Mouse (Mus musculus): ENCODE measurements around the gene Npb. TPM values are rescaled to one million over a fixed set of nuclear protein-coding genes. Genes with fewer than 3 reads are reported as not detected.
A peak's percentile ranks its signal among the peaks of the same experiment; 100 is the strongest.

The Npb gene
- total RNA-seq, 2 experiments from 2014 or later, result not detected

DNA sequence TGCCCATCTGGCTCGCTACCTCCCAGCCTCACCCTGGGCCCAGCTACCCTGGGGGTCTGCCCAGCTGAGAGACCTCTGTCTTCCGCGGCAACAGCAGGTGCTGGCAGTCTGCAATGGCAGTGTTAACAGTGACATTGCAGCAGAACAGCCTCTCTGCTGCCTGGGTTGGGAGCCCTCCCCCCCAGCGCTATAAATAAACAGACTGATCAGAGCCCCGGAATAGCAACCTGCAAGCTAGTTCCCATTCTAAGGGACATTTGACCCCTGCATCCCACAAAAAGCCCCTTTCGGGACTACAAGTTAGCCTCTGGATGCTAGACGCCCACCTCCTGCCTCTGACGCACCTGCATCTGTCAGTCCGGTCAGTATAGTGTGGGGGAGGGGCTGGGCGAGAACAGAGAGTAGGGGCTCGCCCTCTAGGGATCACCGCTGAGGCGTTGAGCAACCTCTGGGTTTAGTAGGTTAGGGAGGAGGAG, 39.8 kb downstream of the Npb start, which contains the start of gene Myadml2:
Gene Myadml2, minus strand, starts transcription at position 158 of the 476 bp plus-strand sequence.
- peak in 1 of 2 experiments; percentile 68 for DNase-seq (ENCODE audit: extremely low spot score in 1 of 2, low spot score in 2 of 2)
- intact Hi-C loops (cut with DNase I), result no loop called here

DNA sequence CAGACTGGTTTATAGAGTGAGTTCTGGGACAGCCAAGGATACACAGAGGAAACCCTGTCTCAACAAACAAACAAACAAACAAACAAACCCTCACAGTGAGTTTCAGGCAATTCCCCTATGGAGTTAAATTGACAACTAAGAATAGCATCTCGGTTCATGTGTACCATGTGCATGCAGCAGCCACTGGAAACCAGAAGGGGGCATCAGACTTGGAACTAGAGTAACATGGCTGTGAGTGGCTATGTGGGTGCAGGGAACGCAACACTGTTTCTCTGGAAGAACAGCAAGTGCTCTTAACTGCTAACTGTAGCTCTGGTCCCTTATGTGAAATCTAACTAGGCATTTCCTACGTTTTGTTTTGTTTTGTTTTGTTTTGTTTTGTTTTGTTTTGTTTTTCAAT, 43.6 kb downstream of the Npb start:
- no peak for DNase-seq (ENCODE audit: extremely low spot score in 1 of 2, low spot score in 2 of 2)
- intact Hi-C loops (cut with DNase I), result no loop called here

DNA sequence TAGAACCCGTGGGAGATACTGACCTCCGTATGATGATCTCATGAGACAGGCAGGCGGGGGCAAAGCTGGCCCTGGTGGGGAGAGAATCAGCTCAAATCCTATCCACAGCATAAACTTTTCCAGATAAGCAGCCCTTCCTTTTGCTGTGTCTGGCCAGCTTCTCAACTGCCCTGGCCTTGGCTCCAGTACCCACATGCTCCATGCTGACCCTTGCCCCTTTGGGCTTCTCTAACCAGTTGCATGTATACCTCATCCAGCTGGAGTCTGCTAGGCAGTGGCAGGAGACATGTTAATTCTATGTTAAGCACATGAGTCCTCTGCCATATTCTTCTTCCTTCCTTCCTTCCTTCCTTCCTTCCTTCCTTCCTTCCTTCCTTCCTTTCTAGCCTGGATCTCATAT, 46.5 kb downstream of the Npb start:
- intact Hi-C loops (cut with DNase I), result no loop called here
- no peak for DNase-seq (ENCODE audit: extremely low spot score in 1 of 2, low spot score in 2 of 2)

DNA sequence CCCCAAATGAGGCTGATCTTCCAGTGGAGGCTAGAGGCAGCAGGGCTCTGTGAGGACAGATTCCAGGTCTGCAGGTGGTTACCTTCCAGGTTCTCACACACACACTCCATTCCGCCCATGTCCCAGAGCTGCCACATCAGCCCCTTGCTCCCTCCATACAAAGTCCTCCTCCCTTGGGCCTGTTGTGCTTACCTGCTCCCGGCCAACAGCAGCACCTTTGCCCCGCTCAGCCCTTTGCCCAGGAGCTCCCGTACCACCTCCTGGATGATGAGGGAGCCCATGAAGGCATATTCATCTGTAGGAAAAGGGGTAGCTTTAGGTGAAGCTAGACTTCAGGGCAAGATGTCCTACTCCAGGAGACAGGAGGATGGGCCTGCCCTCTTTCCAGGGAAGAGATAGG, 49.0 kb downstream of the Npb start:
- intact Hi-C loops (cut with DNase I), result no loop called here
- no peak for DNase-seq (ENCODE audit: extremely low spot score in 1 of 2, low spot score in 2 of 2)

Small RNA genes within 50 kb of the gene (microRNA-seq; reads per million reads assigned to microRNA genes)
- gene Mir6936, result not detected

Other genes with a start within 250 kb of the Npb start
- not detected for gene Fscn2, start 246.9 kb upstream of the Npb start, total RNA-seq (2021)
- 10 to 100 TPM; 59.2 to 64.4 TPM for gene Faap100, start 229.7 kb upstream of the Npb start, total RNA-seq (2021)
- 10 to 100 TPM; 63.1 to 70.3 TPM for gene Nploc4, start 170.8 kb upstream of the Npb start, total RNA-seq (2021)
- gene Tspan10, start 165.8 kb upstream of the Npb start, total RNA-seq (2021), result not detected
- gene Pde6g, start 155.0 kb upstream of the Npb start, total RNA-seq (2021), result under 1 TPM; 0.24 to 0.34 TPM
- 10 to 100 TPM; 10.6 to 13.8 TPM for gene Oxld1, start 150.4 kb upstream of the Npb start, total RNA-seq (2021)
- gene Ccdc137, start 150.4 kb upstream of the Npb start, total RNA-seq (2021), result 10 to 100 TPM; 16.8 to 20.8 TPM
- 10 to 100 TPM; 60.9 to 61.0 TPM for gene Arl16, start 140.9 kb upstream of the Npb start, total RNA-seq (2021)
- gene Mrpl12, start 123.9 kb upstream of the Npb start, total RNA-seq (2021), result 10 to 100 TPM; 76.6 to 79.1 TPM
- 10 to 100 TPM; 23.4 to 26.6 TPM for gene Slc25a10, start 116.6 kb upstream of the Npb start, total RNA-seq (2021)
- under 1 TPM in 1 of 2 experiments, not detected in 1; 0.26 TPM for gene Gcgr, start 77.8 kb upstream of the Npb start, total RNA-seq (2021)
- 100 to 1,000 TPM; 103 to 110 TPM for gene Mcrip1, start 58.8 kb upstream of the Npb start, total RNA-seq (2021)
- gene Ppp1r27, start 57.3 kb upstream of the Npb start, total RNA-seq (2021), result not detected
- gene P4hb, start 35.2 kb upstream of the Npb start, total RNA-seq (2021), result 100 to 1,000 TPM; 136 to 138 TPM
- gene Arhgdia, start 26.9 kb upstream of the Npb start, total RNA-seq (2021), result 100 to 1,000 TPM; 406 to 417 TPM
- gene Alyref, start 10.1 kb upstream of the Npb start, total RNA-seq (2021), result 10 to 100 TPM; 69.3 to 76.5 TPM
- gene Anapc11, start 10.1 kb upstream of the Npb start, total RNA-seq (2021), result 100 to 1,000 TPM; 102 to 110 TPM
- gene Pcyt2, start 9.5 kb downstream of the Npb start, total RNA-seq (2021), result 100 to 1,000 TPM; 130 TPM
- gene Sirt7, start 16.8 kb downstream of the Npb start, total RNA-seq (2021), result 10 to 100 TPM; 37.5 to 40.6 TPM
- gene Mafg, start 25.1 kb downstream of the Npb start, total RNA-seq (2021), result 10 to 100 TPM; 84.4 to 84.7 TPM
- 1 to 10 TPM; 3.0 to 3.8 TPM for gene Pycr1, start 35.3 kb downstream of the Npb start, total RNA-seq (2021)
- 1 to 10 TPM; 3.1 to 3.5 TPM for gene Myadml2, start 39.7 kb downstream of the Npb start, total RNA-seq (2021)
- gene Notum, start 52.7 kb downstream of the Npb start, total RNA-seq (2021), result 1 to 10 TPM; 4.2 to 5.7 TPM
- gene Aspscr1, start 64.5 kb downstream of the Npb start, total RNA-seq (2021), result 10 to 100 TPM; 59.1 to 66.6 TPM
- gene Cenpx, start 105.3 kb downstream of the Npb start, total RNA-seq (2021), result 10 to 100 TPM; 24.5 to 26.0 TPM
- 10 to 100 TPM; 58.3 to 66.0 TPM for gene Lrrc45, start 105.4 kb downstream of the Npb start, total RNA-seq (2021)
- 100 to 1,000 TPM; 265 to 293 TPM for gene Rac3, start 113.0 kb downstream of the Npb start, total RNA-seq (2021)
- 1 to 10 TPM; 5.9 to 6.4 TPM for gene Dcxr, start 118.8 kb downstream of the Npb start, total RNA-seq (2021)
- 1 to 10 TPM; 3.3 to 3.7 TPM for gene Cbr2, start 123.6 kb downstream of the Npb start, total RNA-seq (2021)
- gene Hmga1b, start 154.3 kb downstream of the Npb start, total RNA-seq (2021), result 10 to 100 TPM; 25.0 to 46.6 TPM
- 10 to 100 TPM; 88.1 to 88.4 TPM for gene Rfng, start 175.7 kb downstream of the Npb start, total RNA-seq (2021)
- gene Gps1, start 175.8 kb downstream of the Npb start, total RNA-seq (2021), result 100 to 1,000 TPM; 147 to 148 TPM
- 10 to 100 TPM; 37.4 to 40.7 TPM for gene Dus1l, start 187.9 kb downstream of the Npb start, total RNA-seq (2021)
- 100 to 1,000 TPM; 258 to 269 TPM for gene Fasn, start 216.1 kb downstream of the Npb start, total RNA-seq (2021)

All from left cerebral cortex, postnatal 10 days (tissue).